Mouse (Mus musculus) midbrain, embryonic 14.5 days (tissue): ENCODE measurements around the gene Atcay. TPM values are rescaled to one million over a fixed set of nuclear protein-coding genes. Genes with fewer than 3 reads are reported as not detected.
A peak's percentile ranks its signal among the peaks of the same experiment; 100 is the strongest.

Experiments used
- ATAC-seq: fragments of 200-750 bp; cut with Nextera tagmentation; 2 replicates; pipeline ENCODE4 v1.8.0; 2017; ENCODE audit warnings: moderate number of reproducible peaks, moderate library complexity; ENCODE audit not compliant: low FRiP score, low TSS enrichment
- DNase-seq: peaks from one replicate; pipeline ENCODE4 v3.0.0-alpha.2; 2015
- H3K27ac ChIP-seq: fragments of 300-500 bp; sonication (generic); replicated peaks from 2 replicates; pipeline ENCODE4 v1.5.1; 2014; ENCODE audit warnings: mild to moderate bottlenecking, low read depth, low read length, moderate library complexity
- H3K27me3 ChIP-seq: fragments of 300-500 bp; sonication (generic); 2 replicates; pipeline ENCODE4 v1.6.1; 2014; ENCODE audit warnings: low read length, control low read depth, mixed read lengths; ENCODE audit not compliant: control insufficient read depth, insufficient read depth
- H3K36me3 ChIP-seq: fragments of 300-500 bp; sonication (generic); 2 replicates; pipeline ENCODE4 v1.6.1; 2014; ENCODE audit warnings: low read length, control low read depth; ENCODE audit not compliant: control insufficient read depth, insufficient read depth
- H3K4me1 ChIP-seq: fragments of 300-500 bp; sonication (generic); 2 replicates; pipeline ENCODE4 v1.6.1; 2014; ENCODE audit warnings: mild to moderate bottlenecking, antibody characterized with exemption, low read length, control low read depth; ENCODE audit not compliant: control insufficient read depth, insufficient read depth
- H3K4me2 ChIP-seq: fragments of 300-500 bp; sonication (generic); 2 replicates; pipeline ENCODE4 v1.6.1; 2014; ENCODE audit warnings: mild to moderate bottlenecking, low read length, moderate library complexity
- H3K4me3 ChIP-seq: fragments of 300-500 bp; sonication (generic); replicated peaks from 2 replicates; pipeline ENCODE4 v1.5.1; 2014; ENCODE audit warnings: low read depth, low read length
- H3K9ac ChIP-seq: fragments of 300-500 bp; sonication (generic); replicated peaks from 2 replicates; pipeline ENCODE4 v1.6.1; 2014; ENCODE audit warnings: mild to moderate bottlenecking, low read length, moderate library complexity
- H3K9me3 ChIP-seq: fragments of 300-500 bp; sonication (generic); 2 replicates; pipeline ENCODE4 v1.6.1; 2016; ENCODE audit warnings: low read length, control low read depth, mixed read lengths; ENCODE audit not compliant: control insufficient read depth
- WGBS: fragments of 180-500 bp; shearing (Covaris S2); extraction: QIAGEN DNeasy Blood & Tissue Kit; methylation state at CpG from one replicate; pipeline ENCODE4 v1.1.7; 2014; 5-methylcytosine and 5-hydroxymethylcytosine counted together
- polyA plus RNA-seq: library from polyadenylated mRNA; unstranded; fragments of >200 nt; fragmentation: Nextera tagmentation; extraction: Ambion mirVana; gene quantifications from 2 replicates; pipeline ENCODE4 v1.2.1, GENCODE M21; 2014

Atcay gene
- polyA plus RNA-seq, result 82.4 and 118 TPM in 2 replicates

DNA sequence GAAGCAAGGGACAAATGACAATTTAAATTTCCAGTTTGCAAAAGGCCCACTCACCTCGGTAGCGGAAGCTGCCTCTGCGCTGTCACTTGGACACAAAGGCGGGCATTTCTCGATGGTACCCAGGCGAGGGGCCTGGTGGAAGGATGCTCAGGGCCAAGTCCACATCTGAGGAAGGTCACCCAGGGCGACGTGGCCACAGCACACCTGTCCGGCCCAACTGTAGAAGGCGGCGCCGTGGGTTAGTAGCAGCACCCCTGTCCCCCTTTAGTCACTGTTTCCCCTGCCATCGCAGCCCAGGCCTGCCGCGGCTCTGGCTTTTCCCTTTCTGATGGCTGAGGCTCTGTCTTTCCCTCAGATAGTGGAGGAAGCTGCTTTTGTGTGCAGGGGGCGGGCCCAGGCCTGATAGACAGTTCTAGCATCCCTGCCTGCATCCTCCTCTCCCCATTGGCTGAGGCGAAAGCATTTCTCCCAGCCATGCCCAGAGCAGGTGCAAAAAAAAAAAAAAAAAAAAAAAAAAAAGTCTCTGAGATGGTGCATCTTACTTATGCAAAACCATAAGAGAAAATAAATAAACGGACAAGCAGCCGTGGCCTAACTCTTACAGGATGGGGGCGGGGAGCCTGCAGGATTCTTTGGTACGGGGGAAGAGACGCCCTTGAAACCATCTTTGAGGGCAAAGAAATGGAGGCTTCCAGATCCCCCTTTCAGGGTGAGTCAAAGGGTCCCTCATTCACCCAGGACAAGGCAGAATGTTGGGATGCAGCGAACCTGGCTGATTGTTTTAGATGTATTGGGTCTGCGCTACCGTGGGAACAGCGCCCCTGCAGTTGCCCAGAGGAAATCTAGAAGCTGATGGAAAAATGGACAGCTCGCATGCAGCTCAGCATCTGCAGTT lies at the start of gene Atcay:
Gene Atcay, minus strand, starts transcription at position 396 of the 895 bp plus-strand sequence.
- H3K4me2 ChIP-seq, result peak within 1 kb of the TSS; percentile 77
- peak; percentile 92 for DNase-seq
- peaks cover 9% of the 10 kb centered on the region for H3K36me3 ChIP-seq
- peak within 1 kb of the TSS; percentile 92 for H3K27ac ChIP-seq
- no peaks in the 10 kb centered on the region for H3K9me3 ChIP-seq
- WGBS, result 2% methylated on average over 27 of the region's 27 CpGs
- peaks cover 34% of the 10 kb centered on the region for H3K4me1 ChIP-seq
- peak within 1 kb of the TSS; percentile 85 for H3K4me3 ChIP-seq
- H3K27me3 ChIP-seq, result no peaks in the 10 kb centered on the region
- ATAC-seq, result peak; percentile 92
- H3K9ac ChIP-seq, result peak within 1 kb of the TSS; percentile 88

DNA sequence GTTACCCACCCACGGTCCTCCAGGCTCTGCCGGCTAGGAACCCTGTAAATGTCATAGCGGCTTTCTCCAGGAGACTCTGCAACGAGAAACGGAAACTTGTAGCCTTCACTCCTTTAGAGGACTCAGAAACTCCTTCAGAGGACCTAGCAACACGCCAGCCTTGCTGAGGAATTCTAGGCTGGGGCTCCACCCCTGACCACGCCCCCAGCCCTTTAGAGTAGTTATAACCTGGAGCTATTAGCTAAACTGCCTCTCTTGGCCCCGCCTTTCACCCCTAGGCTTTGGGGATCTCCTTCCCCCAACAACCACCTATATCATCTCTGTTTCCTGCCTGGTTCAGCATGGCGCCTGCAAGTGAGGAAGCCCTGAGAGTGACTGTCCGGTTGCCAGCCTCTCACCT lies 48.9 kb upstream of the Atcay start:
- 57% methylated on average over 10 of the region's 10 CpGs for WGBS
- H3K27ac ChIP-seq, result no peak overlapping the region
- no peaks in the 10 kb centered on the region for H3K27me3 ChIP-seq
- H3K9me3 ChIP-seq, result no peaks in the 10 kb centered on the region
- H3K9ac ChIP-seq, result no peak overlapping the region
- DNase-seq (no peak), ATAC-seq (no peak)
- no peak overlapping the region for H3K4me2 ChIP-seq
- H3K4me1 ChIP-seq, result no peaks in the 10 kb centered on the region
- H3K36me3 ChIP-seq, result no peaks in the 10 kb centered on the region
- no peak overlapping the region for H3K4me3 ChIP-seq

DNA sequence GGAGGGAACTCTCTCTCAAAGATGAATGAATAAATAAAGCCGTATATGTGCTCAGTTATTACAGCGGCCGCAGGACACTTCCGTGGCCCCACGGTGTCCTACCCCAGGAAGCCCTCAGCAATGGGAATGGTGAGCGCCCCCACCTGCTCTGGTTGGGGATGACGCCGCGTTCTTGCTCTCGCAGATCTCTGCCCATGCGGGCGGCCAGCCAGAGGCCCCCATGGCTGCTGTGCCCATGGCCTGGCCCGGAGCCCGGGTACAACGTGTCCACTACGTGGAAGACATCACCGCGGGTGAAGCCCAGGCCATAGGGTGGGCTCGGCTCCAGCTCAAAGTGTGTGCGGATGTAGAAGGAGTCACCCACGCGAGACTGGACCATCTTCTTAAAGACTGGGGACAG lies 47.0 kb upstream of the Atcay start:
- ATAC-seq (no peak), DNase-seq (no peak)
- Histone ChIP-seq H3K27me3 (no peaks in the 10 kb centered on the region), H3K4me3 (no peak overlapping the region), H3K27ac (no peak overlapping the region), H3K4me2 (no peak overlapping the region), H3K9me3 (no peaks in the 10 kb centered on the region), H3K9ac (no peak overlapping the region), H3K36me3 (peaks cover 9% of the 10 kb centered on the region), H3K4me1 (no peaks in the 10 kb centered on the region)
- WGBS, result 83% methylated on average over 22 of the region's 22 CpGs

DNA sequence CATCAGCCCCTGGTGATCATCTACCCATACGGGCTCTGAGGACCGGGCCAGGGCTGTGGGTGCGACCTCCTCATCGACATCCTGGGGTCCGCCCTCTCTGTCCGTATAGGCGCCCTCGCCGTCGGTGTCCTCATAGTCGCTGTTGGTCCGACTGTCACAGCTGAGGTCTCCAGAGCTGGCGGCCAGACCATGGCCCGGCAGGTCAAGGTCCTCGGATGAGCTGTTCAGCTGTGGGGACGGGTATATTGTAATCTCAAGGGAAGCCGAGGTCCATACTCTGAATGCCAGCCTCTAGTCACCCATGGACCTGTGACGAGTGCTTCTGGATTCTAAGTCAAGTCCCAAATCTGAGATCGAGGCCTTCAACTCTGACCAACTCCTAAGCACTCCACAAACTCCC lies 43.2 kb upstream of the Atcay start:
- ATAC-seq, result no peak
- H3K27ac ChIP-seq, result no peak overlapping the region
- no peak overlapping the region for H3K9ac ChIP-seq
- H3K4me1 ChIP-seq, result no peaks in the 10 kb centered on the region
- H3K4me2 ChIP-seq, result no peak overlapping the region
- H3K4me3 ChIP-seq, result no peak overlapping the region
- peaks cover 27% of the 10 kb centered on the region for H3K36me3 ChIP-seq
- DNase-seq, result no peak
- H3K9me3 ChIP-seq, result no peaks in the 10 kb centered on the region
- H3K27me3 ChIP-seq, result no peaks in the 10 kb centered on the region
- 95% methylated on average over 19 of the region's 19 CpGs for WGBS

DNA sequence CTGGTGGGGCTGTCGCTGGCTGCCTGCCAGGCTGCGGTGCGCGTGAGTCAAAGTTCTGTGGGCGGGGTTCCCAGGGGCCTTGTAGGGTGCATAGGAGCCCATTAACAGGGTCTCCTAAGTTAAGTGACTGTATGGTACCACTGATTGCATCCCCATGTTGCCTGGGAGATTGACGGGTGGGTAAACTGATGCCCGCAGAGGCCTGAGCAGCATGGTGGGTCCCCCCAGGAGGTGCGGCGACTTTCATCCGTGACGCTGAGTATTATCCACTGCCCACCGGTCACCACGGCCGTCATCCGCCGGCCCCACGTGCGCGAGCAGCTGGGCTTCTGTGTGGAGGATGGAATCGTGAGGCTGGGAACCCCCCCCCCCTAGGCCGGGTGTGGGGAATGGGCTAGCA lies 41.7 kb upstream of the Atcay start:
- Histone ChIP-seq H3K27ac (no peak overlapping the region), H3K9me3 (no peaks in the 10 kb centered on the region), H3K36me3 (peaks cover 27% of the 10 kb centered on the region), H3K9ac (no peak overlapping the region), H3K4me2 (no peak overlapping the region), H3K4me3 (no peak overlapping the region), H3K4me1 (peaks cover 8% of the 10 kb centered on the region; the same call in 1 of the 2 replicates), H3K27me3 (no peaks in the 10 kb centered on the region)
- ATAC-seq (no peak), DNase-seq (no peak)
- WGBS, result 95% methylated on average over 21 of the region's 21 CpGs

DNA sequence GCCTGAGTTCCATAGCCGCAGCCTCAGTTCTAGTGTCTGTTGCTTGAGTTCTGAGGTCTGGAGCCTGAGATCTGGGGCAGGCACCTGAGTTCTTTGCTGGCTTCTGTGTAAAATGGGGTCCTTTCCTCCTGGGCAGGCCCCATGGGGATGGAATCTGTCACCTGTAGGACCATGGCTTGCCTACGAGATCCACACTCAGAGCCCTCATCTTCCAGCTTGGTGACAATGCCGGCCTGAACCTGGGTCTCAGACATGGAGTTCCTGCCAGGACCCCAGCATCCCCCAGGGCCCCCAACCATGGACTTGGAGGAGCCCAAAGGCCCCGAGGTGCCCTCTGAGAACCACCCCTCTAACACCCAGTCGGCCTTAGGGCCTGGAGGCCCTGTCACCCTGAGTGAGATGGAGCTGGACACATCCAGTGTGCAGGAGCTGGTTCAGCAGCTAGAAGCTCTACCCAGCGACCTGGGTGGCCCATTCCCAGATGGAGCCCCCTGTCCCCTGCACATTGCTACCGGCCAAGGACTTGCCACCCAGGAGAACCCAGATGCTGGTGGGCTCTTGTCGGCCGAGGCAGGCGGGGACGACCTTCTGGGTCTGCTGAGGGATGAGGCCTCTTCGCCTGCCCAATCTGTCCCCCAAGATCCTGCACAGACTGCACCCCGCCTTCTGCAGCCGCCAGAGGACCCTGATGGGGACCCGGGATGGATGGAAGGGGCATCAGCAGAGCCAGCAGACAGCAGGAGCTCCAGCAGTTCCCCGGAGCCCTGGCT lies 38.2 kb upstream of the Atcay start:
- peak overlapping the region; percentile 75 for H3K9ac ChIP-seq
- ATAC-seq (no peak), DNase-seq (no peak)
- H3K27ac ChIP-seq, result no peak overlapping the region; the same call in 1 of the 2 replicates
- H3K4me3 ChIP-seq, result peak overlapping the region; percentile 58
- H3K4me1 ChIP-seq, result peaks cover 12% of the 10 kb centered on the region; the same call in 1 of the 2 replicates
- no peaks in the 10 kb centered on the region for H3K27me3 ChIP-seq
- no peaks in the 10 kb centered on the region for H3K9me3 ChIP-seq
- 84% methylated on average over 16 of the region's 16 CpGs for WGBS
- peak overlapping the region; percentile 77 for H3K4me2 ChIP-seq
- peaks cover 42% of the 10 kb centered on the region for H3K36me3 ChIP-seq

DNA sequence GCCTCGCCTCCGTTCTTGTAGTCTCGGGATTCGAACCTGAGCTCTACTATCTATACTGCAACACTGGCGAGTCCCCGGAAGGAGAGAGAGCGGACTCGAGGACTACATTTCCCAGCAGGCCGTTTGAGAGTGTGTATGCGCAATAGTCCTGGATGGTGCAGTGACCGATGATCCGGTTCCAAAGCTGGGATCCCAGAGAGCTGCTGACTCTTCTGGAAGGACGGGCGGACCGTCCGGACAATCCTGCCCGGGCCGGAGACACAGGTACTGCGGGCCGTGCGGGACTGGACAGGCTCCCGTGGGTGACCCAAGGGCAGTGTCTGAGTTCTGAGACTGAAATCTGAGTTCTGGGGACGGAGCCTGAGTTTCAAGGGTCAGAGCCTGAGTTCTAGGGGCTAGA lies 37.4 kb upstream of the Atcay start:
- Histone ChIP-seq H3K36me3 (peaks cover 43% of the 10 kb centered on the region), H3K4me1 (peaks cover 12% of the 10 kb centered on the region; the same call in 1 of the 2 replicates), H3K27ac (no peak overlapping the region; the same call in 1 of the 2 replicates), H3K9ac (peak overlapping the region; percentile 75), H3K27me3 (no peaks in the 10 kb centered on the region), H3K9me3 (no peaks in the 10 kb centered on the region), H3K4me3 (peak overlapping the region; percentile 58), H3K4me2 (peak overlapping the region; percentile 77)
- 2% methylated on average over 23 of the region's 23 CpGs for WGBS
- ATAC-seq, result peak; percentile 40; the same call in 1 of the 2 replicates
- peak; percentile 92 for DNase-seq

DNA sequence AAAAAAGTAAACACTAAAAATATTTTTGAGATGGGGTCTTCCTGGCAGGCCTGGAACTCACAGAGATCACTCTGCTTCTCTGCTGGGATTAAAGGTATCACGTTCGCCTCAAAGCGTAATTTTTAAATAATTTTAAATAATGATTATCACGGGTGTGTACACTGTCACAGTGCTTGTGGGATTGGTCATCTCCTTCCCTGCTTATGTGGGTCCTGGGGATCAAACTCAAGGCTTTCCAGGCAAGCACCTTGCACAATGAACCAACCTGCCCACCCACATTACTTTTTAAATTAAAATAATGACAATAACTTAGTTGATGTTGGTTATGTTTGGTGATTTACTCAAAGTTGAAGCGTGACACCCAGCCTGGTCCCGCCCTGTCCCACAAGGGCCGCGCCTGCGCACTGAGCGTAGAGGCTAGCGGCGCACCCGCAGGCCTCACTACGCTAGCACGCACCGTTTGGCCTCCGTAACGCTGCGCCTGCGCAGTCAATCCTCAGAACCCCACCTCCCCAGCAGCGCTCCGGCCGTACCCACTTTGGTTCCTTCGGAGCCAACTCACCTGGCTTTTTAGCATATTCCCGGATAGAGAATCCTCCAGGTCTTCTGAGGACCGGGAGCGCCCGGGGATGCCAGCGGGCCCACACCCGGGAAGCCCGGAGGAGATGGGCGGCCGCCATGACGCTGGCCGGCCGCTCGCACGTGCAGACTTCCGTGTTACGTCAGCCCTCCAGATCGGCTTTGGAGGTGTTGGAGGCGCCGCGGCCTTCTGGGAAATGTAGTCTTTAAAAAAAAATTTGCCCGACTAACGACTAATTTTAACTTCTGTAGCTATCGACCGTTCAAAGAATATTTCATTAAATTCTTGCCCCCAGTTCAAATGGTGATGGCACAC lies 35.8 kb upstream of the Atcay start, which contains the start of the genes Mrpl54 and Apba3:
Gene Mrpl54, minus strand, starts transcription at position 724 of the 895 bp plus-strand sequence.
Gene Apba3, plus strand, starts transcription at position 750 of the 895 bp plus-strand sequence.
- DNase-seq (peak; percentile 99), ATAC-seq (peak; percentile 93)
- 2% methylated on average over 48 of the region's 48 CpGs for WGBS
- H3K9me3 ChIP-seq, result no peaks in the 10 kb centered on the region
- peak within 1 kb of the TSS; percentile 68 for H3K9ac ChIP-seq
- no peaks in the 10 kb centered on the region for H3K27me3 ChIP-seq
- peaks cover 12% of the 10 kb centered on the region; the same call in 1 of the 2 replicates for H3K4me1 ChIP-seq
- H3K4me2 ChIP-seq, result peak within 1 kb of the TSS; percentile 71
- peaks cover 43% of the 10 kb centered on the region for H3K36me3 ChIP-seq
- H3K4me3 ChIP-seq, result peak within 1 kb of the TSS; percentile 58
- peak within 1 kb of the TSS; percentile 81 for H3K27ac ChIP-seq
